Mouse (Mus musculus): Measurements from ENCODE around the gene Zfp597.
"Not testable (repeated sequence)": the region's sequence is repeated elsewhere in the genome, so short reads cannot be mapped to it uniquely, and the experiment has no call there.

The Zfp597 gene

GRCm38 (mm10) chr16:3829727-3830126, 54.6 kb downstream of the Zfp597 start:
- TF ChIP-seq CTCF (conservative IDR thresholded peaks at IDR 0.05; ENCODE audit: low read length) (no peak), NANOG (IDR thresholded peaks at IDR 0.05; ENCODE audit: borderline replicate concordance, low read length) (no peak), POU5F1 (IDR thresholded peaks at IDR 0.05; ENCODE audit: borderline replicate concordance, low read length) (no peak)
- H3K27me3 ChIP-seq (ENCODE audit: insufficient read depth, low read length), result no peaks in the 10 kb centered on the region
- no peaks in the 10 kb centered on the region for H3K36me3 ChIP-seq (ENCODE audit: insufficient read depth, low read length)
- H3K9me3 ChIP-seq (ENCODE audit: low read length), result peaks cover 8% of the 10 kb centered on the region; the same call in 1 of the 2 replicates
- H3K4me3 ChIP-seq (replicated peaks; ENCODE audit: low read length), result no peak overlapping the region
- no peaks in the 10 kb centered on the region for H3K4me1 ChIP-seq (replicated peaks; ENCODE audit: low read depth, low read length)

GRCm38 (mm10) chr16:3828021-3828420, 56.3 kb downstream of the Zfp597 start:
- TF ChIP-seq POU5F1 (IDR thresholded peaks at IDR 0.05; ENCODE audit: borderline replicate concordance, low read length) (no peak), NANOG (IDR thresholded peaks at IDR 0.05; ENCODE audit: borderline replicate concordance, low read length) (no peak), CTCF (conservative IDR thresholded peaks at IDR 0.05; ENCODE audit: low read length) (no peak)
- Histone ChIP-seq H3K4me3 (replicated peaks; ENCODE audit: low read length) (no peak overlapping the region), H3K4me1 (replicated peaks; ENCODE audit: low read depth, low read length) (no peaks in the 10 kb centered on the region), H3K36me3 (ENCODE audit: insufficient read depth, low read length) (no peaks in the 10 kb centered on the region), H3K27me3 (ENCODE audit: insufficient read depth, low read length) (no peaks in the 10 kb centered on the region), H3K9me3 (ENCODE audit: low read length) (peaks cover 16% of the 10 kb centered on the region)

DNA sequence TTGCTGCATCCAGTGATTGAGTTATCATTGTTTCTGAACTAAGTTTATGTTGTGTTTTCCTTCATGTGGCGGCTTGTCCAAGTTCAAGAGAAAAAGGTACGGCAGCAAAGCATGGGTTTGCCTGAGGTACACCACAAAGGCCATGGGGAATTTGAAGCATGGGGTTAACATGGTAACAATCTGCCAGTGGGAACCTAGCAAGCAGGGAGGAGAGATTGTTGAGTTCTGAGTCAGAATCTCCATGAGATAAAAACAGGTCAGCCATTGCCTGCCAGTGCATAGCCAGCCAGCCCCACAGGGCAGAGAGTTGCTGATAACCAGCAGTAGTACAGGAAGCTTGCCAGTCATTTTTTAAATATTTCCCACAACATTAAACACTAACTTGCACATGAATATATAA, 64.2 kb downstream of the Zfp597 start:
- Histone ChIP-seq H3K9me3 (ENCODE audit: low read length) (peaks cover 22% of the 10 kb centered on the region), H3K4me3 (replicated peaks; ENCODE audit: low read length) (no peak overlapping the region), H3K36me3 (ENCODE audit: insufficient read depth, low read length) (no peaks in the 10 kb centered on the region), H3K4me1 (replicated peaks; ENCODE audit: low read depth, low read length) (no peaks in the 10 kb centered on the region), H3K27me3 (ENCODE audit: insufficient read depth, low read length) (no peaks in the 10 kb centered on the region)
- TF ChIP-seq POU5F1 (IDR thresholded peaks at IDR 0.05; ENCODE audit: borderline replicate concordance, low read length), result no peak
- no peak for TF ChIP-seq NANOG (IDR thresholded peaks at IDR 0.05; ENCODE audit: borderline replicate concordance, low read length)

DNA sequence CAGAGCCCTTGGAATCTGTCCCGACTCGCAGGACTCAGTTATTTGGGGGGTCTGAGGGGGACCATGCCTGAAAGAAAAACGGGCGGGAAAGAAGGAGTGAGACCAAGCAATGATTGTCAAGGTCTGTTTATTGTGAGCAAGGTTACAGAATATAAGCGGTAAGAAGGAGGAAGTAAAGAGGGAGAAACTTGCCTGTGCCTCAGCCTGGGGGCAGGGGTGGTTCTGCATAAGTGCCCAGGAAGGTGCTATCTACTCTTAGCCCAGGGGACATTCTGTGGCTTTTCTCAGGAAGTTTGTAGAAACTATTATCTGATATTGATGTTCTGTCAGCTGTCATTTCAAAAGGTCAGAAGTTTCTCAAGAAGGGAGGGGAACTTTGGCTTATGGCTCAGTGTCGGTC, 69.7 kb downstream of the Zfp597 start:
- not testable (repeated sequence) for H3K4me1 ChIP-seq (replicated peaks; ENCODE audit: low read depth, low read length); H3K36me3 ChIP-seq (ENCODE audit: insufficient read depth, low read length); H3K4me3 ChIP-seq (replicated peaks; ENCODE audit: low read length); H3K27me3 ChIP-seq (ENCODE audit: insufficient read depth, low read length)
- H3K9me3 ChIP-seq (ENCODE audit: low read length), result peaks cover 13% of the 10 kb centered on the region; the same call in 1 of the 2 replicates
